Mouse (Mus musculus) liver, postnatal 0 days (tissue): ENCODE data around the gene Lsr. TPM values are rescaled to one million over a fixed set of nuclear protein-coding genes. Genes with fewer than 3 reads are reported as not detected.
A peak's percentile ranks its signal among the peaks of the same experiment; 100 is the strongest.

ENCODE experiments used
- ATAC-seq: fragments of 200-750 bp; cut with Nextera tagmentation; 2 replicates; pipeline ENCODE4 v1.8.0; 2017; ENCODE audit warnings: mild to moderate bottlenecking, moderate library complexity
- DNase-seq: peaks from one replicate; pipeline ENCODE4 v3.0.0-alpha.2; 2016
- H3K27ac ChIP-seq: fragments of 300-500 bp; sonication (generic); 2 replicates; pipeline ENCODE4 v1.5.1; 2014; ENCODE audit warnings: antibody characterized with exemption, moderate library complexity, mild to moderate bottlenecking, low read depth
- H3K27me3 ChIP-seq: fragments of 300-500 bp; sonication (generic); 2 replicates; pipeline ENCODE4 v1.6.1; 2014; ENCODE audit warnings: low read length, control low read depth, mixed read lengths; ENCODE audit not compliant: insufficient read depth
- H3K36me3 ChIP-seq: fragments of 300-500 bp; sonication (generic); replicated peaks from 2 replicates; pipeline ENCODE4 v1.6.1; 2014; ENCODE audit warnings: mild to moderate bottlenecking, control low read depth, low read length, moderate library complexity, mixed read lengths; ENCODE audit not compliant: insufficient read depth
- H3K4me1 ChIP-seq: fragments of 300-500 bp; sonication (generic); 2 replicates; pipeline ENCODE4 v1.6.1; 2014; ENCODE audit warnings: antibody characterized with exemption, mild to moderate bottlenecking, control low read depth; ENCODE audit not compliant: insufficient read depth
- H3K4me2 ChIP-seq: fragments of 300-500 bp; sonication (generic); 2 replicates; pipeline ENCODE4 v1.6.1; 2014; ENCODE audit warnings: low read depth, mild to moderate bottlenecking, low read length, moderate library complexity, mixed read lengths
- H3K4me3 ChIP-seq: fragments of 300-500 bp; sonication (generic); 2 replicates; pipeline ENCODE4 v1.5.1; 2014; ENCODE audit warnings: low read depth, low read length
- H3K9ac ChIP-seq: fragments of 300-500 bp; sonication (generic); replicated peaks from 2 replicates; pipeline ENCODE4 v1.6.1; 2014; ENCODE audit warnings: mild to moderate bottlenecking, moderate library complexity
- H3K9me3 ChIP-seq: fragments of 300-500 bp; sonication (generic); 2 replicates; pipeline ENCODE4 v1.6.1; 2016; ENCODE audit warnings: mild to moderate bottlenecking, control low read depth, low read length, mixed read lengths
- CTCF ChIP-seq: sonication (generic); IDR thresholded peaks from 2 replicates; pipeline ENCODE4 v1.5.1; 2016; ENCODE audit warnings: antibody characterized with exemption, low read depth
- EP300 ChIP-seq: IDR thresholded peaks from 2 replicates; pipeline ENCODE4 v1.6.1; 2016; ENCODE audit warnings: antibody characterized with exemption, low read depth, mild to moderate bottlenecking
- WGBS: fragments of 180-500 bp; shearing (Covaris S2); extraction: QIAGEN DNeasy Blood & Tissue Kit; methylation state at CpG from one replicate; pipeline ENCODE4 v1.1.7; 2014; ENCODE audit not compliant: insufficient replicate concordance; 5-methylcytosine and 5-hydroxymethylcytosine counted together
- polyA plus RNA-seq: library from polyadenylated mRNA; unstranded; fragments of >200 nt; fragmentation: Nextera tagmentation; extraction: Ambion mirVana; gene quantifications from 2 replicates; pipeline ENCODE4 v1.2.1, GENCODE M21; 2015

Gene Lsr
- polyA plus RNA-seq, 1 experiment from 2014 or later, result 28.2 TPM

DNA sequence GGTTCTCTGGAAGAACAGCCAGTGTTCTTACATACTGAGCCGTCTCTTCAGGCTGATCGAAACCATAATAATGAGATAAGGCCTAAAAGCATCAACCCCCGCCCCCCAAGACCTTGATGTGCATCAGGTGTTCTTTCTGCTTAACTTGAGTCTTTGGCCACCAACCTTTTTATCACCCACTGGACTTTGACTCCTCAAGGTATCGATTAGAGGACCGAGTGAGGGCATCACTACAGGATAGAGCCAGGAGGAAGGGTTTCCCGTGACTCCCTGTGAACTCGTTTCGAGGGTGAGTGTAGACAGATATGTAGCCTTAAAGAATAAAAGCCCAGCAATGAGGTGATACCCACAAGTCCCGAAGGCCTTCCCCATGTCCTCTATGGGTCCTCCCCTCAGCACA is 12.1 kb upstream of the Lsr start:
- Histone ChIP-seq H3K4me3 (no peak overlapping the region), H3K36me3 (no peaks in the 10 kb centered on the region), H3K27ac (no peak overlapping the region), H3K27me3 (no peaks in the 10 kb centered on the region), H3K4me1 (peaks cover 17% of the 10 kb centered on the region; the same call in 1 of the 2 replicates), H3K4me2 (no peak overlapping the region), H3K9ac (no peak overlapping the region), H3K9me3 (no peaks in the 10 kb centered on the region)
- DNase-seq (no peak), ATAC-seq (peak; percentile 21; the same call in 1 of the 2 replicates)
- WGBS, result 73% methylated on average over 9 of the region's 9 CpGs
- TF ChIP-seq EP300 (no peak), CTCF (no peak)

DNA sequence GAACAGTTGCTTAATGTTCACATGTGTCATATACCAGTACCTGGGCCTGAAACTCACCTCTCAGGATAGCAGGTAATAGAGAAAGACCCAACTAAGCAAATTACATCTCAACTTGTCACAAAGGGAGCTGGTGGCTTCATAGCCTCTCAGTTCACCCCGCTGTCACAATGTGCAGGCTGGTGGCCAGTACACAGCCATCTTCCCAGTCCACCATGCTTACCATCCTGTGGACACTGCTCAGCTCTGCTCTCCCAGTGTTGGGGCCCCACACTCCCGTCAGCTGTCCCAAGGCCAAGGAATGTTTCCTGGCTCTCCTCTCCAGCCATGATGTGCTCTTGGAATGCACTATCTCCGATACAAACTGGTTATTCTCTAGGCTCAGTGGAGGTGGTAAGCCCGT is 8.4 kb upstream of the Lsr start:
- no peak overlapping the region for H3K4me3 ChIP-seq
- no peak overlapping the region for H3K4me2 ChIP-seq
- no peaks in the 10 kb centered on the region for H3K9me3 ChIP-seq
- no peaks in the 10 kb centered on the region for H3K4me1 ChIP-seq
- TF ChIP-seq EP300 (no peak), CTCF (no peak)
- WGBS, result 77% methylated on average over 4 of the region's 4 CpGs
- DNase-seq (no peak), ATAC-seq (no peak)
- H3K27me3 ChIP-seq, result no peaks in the 10 kb centered on the region
- no peak overlapping the region for H3K27ac ChIP-seq
- H3K9ac ChIP-seq, result no peak overlapping the region
- peaks cover 3% of the 10 kb centered on the region; the same call in 1 of the 2 replicates for H3K36me3 ChIP-seq

DNA sequence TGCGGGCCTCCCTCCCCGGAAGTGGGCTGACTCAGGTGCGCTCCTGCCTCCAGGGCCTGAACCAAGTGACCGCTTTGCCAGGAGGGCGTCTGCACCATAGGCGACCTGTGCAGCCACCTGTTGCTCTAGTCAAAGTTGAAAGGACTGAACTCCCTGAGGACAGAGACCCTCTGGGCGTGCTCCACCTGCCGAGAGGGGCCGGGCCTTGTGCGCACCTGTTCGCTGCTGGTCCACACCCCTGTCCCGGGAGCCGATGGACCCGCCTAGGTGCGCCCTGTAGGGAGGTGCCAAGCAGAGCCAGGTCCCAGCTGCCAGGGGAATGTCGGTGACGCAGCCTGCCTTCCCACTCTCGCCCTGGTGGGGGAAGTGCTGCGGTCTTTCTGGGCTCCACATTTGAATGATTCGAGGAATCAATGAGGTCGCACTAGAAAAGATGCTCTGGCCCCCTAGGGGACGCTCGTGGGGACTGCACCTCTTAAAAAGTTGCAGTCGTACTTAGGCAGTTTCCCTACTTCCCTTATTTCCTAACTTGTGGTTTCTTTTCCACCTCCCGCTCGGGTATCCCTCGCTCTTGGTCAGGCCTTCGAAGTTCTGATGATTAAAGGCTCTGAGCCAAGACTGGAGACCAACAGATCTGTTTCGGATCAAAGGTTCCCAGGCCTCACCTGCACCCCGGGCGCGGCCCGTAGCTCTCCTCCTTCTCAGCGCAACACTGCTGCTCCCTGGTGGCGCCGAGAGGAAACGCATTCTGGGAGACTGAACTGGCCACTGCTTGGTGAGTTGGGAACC is 431 bp upstream of the Lsr start, which contains the start of gene Fam187b:
TSS of gene Fam187b (plus strand) at position 290 of the 789 bp plus-strand sequence.
- ATAC-seq (peak; percentile 94), DNase-seq (peak; percentile 90)
- H3K4me1 ChIP-seq, result peaks cover 7% of the 10 kb centered on the region
- peak within 1 kb of the TSS; percentile 92 for H3K27ac ChIP-seq
- under 1% methylated on average over 37 of the region's 37 CpGs for WGBS
- H3K9ac ChIP-seq, result peak within 1 kb of the TSS; percentile 70
- no peaks in the 10 kb centered on the region for H3K9me3 ChIP-seq
- TF ChIP-seq EP300 (no peak; the same call in 1 of the 2 replicates), CTCF (peak; percentile 90)
- H3K27me3 ChIP-seq, result peaks cover 13% of the 10 kb centered on the region
- peaks cover 3% of the 10 kb centered on the region for H3K36me3 ChIP-seq
- peak within 1 kb of the TSS; percentile 57 for H3K4me3 ChIP-seq
- peak within 1 kb of the TSS; percentile 60 for H3K4me2 ChIP-seq

DNA sequence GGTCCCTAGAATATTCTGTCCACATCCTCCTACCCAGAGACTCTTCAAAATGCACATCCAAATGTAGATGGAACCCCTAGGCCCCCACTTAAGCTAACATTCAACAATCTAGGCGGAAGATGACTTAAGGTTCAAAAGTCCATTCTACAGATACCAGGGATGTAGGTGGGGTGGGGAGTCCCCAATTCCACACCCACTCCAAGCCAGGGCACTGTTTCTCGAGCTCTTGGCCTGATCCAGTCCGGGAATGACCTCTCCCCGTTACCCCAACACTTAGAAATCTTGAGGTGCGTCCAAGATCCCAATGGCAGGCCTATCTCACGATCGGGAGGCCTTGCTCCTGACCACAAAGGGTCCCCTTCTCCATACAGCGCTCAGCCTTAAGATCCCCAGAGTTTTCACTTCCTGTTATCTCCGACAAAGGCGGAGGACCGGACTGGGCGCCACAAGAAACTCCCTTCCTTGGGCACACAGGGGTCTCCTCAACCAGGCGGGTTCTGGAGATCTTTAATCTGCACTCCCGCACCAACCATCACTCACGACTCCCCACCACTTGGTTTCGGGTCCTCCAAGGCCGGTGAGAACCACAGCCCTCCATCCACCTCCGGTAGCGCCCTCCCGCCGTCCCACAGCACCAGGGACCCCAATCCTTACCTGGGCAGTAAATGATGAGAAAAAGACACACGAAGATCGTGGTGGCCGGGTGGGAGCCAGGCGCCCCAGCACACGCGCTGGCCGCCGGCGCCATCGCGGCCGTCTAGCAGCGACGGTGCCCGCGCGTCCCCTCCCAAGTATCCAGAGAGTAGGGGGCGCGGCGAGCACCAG is 626 bp downstream of the Lsr start:
- Histone ChIP-seq H3K4me2 (peak overlapping the region; percentile 60), H3K4me1 (peaks cover 7% of the 10 kb centered on the region), H3K27ac (peak overlapping the region; percentile 92), H3K9ac (peak overlapping the region; percentile 70), H3K36me3 (peaks cover 2% of the 10 kb centered on the region), H3K9me3 (no peaks in the 10 kb centered on the region), H3K27me3 (peaks cover 13% of the 10 kb centered on the region), H3K4me3 (peak overlapping the region; percentile 57)
- WGBS, result 8% methylated on average over 41 of the region's 41 CpGs
- TF ChIP-seq EP300, result no peak
- TF ChIP-seq CTCF, result no peak
- ATAC-seq (peak; percentile 35), DNase-seq (peak; percentile 33)

DNA sequence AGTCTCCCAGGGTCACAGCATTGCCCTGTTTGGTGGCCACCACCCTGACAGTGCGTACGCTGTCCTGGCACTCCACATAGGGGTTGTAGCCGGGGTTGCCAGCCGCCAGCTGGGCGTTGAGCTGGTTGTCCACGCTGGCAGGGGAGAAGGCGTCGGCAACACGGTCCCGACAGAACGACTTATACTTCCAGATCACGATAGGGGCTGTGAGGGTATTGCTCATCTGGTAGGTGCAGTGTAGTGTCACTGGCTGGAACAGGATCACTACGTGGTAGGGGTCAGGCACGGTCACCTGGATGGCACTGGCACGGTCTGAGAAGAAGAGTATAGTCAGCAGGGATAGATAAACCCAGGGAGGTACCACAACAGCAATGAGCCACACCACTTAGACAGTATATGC is 1.4 kb downstream of the Lsr start:
- no peak overlapping the region for H3K9ac ChIP-seq
- H3K4me3 ChIP-seq, result peak overlapping the region; percentile 57; the same call in 1 of the 2 replicates
- no peaks in the 10 kb centered on the region; the same call in 1 of the 2 replicates for H3K36me3 ChIP-seq
- peaks cover 13% of the 10 kb centered on the region for H3K27me3 ChIP-seq
- H3K4me2 ChIP-seq, result peak overlapping the region; percentile 60
- DNase-seq (no peak), ATAC-seq (no peak)
- H3K9me3 ChIP-seq, result no peaks in the 10 kb centered on the region
- 83% methylated on average over 15 of the region's 15 CpGs for WGBS
- H3K27ac ChIP-seq, result no peak overlapping the region
- H3K4me1 ChIP-seq, result peaks cover 7% of the 10 kb centered on the region
- TF ChIP-seq CTCF, result no peak

DNA sequence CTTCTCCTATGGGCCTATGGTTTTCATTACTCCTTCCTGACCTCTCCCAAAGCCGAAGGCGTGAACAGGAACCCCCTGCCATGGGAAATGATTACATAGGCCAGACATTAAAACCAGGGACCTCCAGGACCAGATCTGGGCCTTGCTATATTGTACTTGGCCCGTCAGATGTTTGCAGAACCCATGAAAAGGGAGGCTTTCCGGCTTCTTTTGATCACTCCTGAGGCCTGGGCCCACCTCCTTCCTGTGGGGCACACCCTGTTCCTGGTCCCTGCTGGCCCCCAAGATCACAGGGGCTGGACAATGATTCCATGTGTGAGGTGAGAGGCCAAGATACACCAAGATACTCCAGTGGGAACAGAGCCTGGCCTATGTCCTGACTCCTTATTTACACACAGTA is 4.1 kb downstream of the Lsr start:
- ATAC-seq (no peak), DNase-seq (no peak)
- 67% methylated on average over 4 of the region's 4 CpGs for WGBS
- H3K27ac ChIP-seq, result no peak overlapping the region
- H3K4me1 ChIP-seq, result peaks cover 7% of the 10 kb centered on the region
- no peak overlapping the region for H3K9ac ChIP-seq
- no peaks in the 10 kb centered on the region; the same call in 1 of the 2 replicates for H3K36me3 ChIP-seq
- H3K27me3 ChIP-seq, result peaks cover 13% of the 10 kb centered on the region
- no peak overlapping the region for H3K4me2 ChIP-seq
- H3K4me3 ChIP-seq, result no peak overlapping the region
- no peak for TF ChIP-seq EP300
- no peak for TF ChIP-seq CTCF
- no peaks in the 10 kb centered on the region for H3K9me3 ChIP-seq
